Mouse (Mus musculus) spleen, adult 2 months (tissue): ENCODE data around the gene Plekhg3. TPM values are rescaled to one million over a fixed set of nuclear protein-coding genes. Genes with fewer than 3 reads are reported as not detected.

Experiments used
- DNase-seq, 2 experiments: peaks; one replicate each; pipeline versions ENCODE4 v3.0.0 to v3.0.0-alpha.2; 2012 to 2021; ENCODE audit warnings: low spot score in 2 of 2, low read depth in 1 of 2
- H3K27ac ChIP-seq: fragments of 200-500 bp; 2 replicates; pipeline ENCODE4 v1.5.1; 2012; ENCODE audit warnings: low read length, inconsistent platforms; ENCODE audit not compliant: insufficient read depth
- H3K27me3 ChIP-seq: fragments of 200-500 bp; 2 replicates; pipeline ENCODE4 v1.6.1; 2012; ENCODE audit warnings: mild to moderate bottlenecking, moderate library complexity, low read length, inconsistent platforms; ENCODE audit not compliant: control insufficient read depth, insufficient read depth
- H3K36me3 ChIP-seq: fragments of 200-500 bp; 2 replicates; pipeline ENCODE4 v1.6.1; 2012; ENCODE audit warnings: mild to moderate bottlenecking, low read length, inconsistent platforms; ENCODE audit not compliant: control insufficient read depth, insufficient read depth
- H3K4me1 ChIP-seq: fragments of 200-500 bp; 2 replicates; pipeline ENCODE4 v1.6.1; 2011; ENCODE audit warnings: inconsistent platforms; ENCODE audit not compliant: control insufficient read depth, insufficient read depth, insufficient read length
- H3K4me3 ChIP-seq: fragments of 200-500 bp; 2 replicates; pipeline ENCODE4 v1.5.1; 2011; ENCODE audit warnings: mild to moderate bottlenecking, inconsistent platforms; ENCODE audit not compliant: insufficient read depth, insufficient read length; ENCODE audit errors: extremely low read depth
- CTCF ChIP-seq: fragments of 200-500 bp; IDR thresholded peaks from 2 replicates; pipeline ENCODE4 v1.5.1; 2011; ENCODE audit warnings: mild to moderate bottlenecking, inconsistent platforms; ENCODE audit not compliant: insufficient read depth, insufficient read length, insufficient replicate concordance; ENCODE audit errors: extremely low read depth
- POLR2A ChIP-seq: fragments of 200-500 bp; IDR thresholded peaks from 2 replicates; pipeline ENCODE4 v1.6.1; 2011; ENCODE audit warnings: low read depth, low read length, inconsistent platforms
- WGBS: fragments of 180-500 bp; shearing (Covaris S2); methylation state at CpG from one replicate; pipeline ENCODE4 v1.1.7; 2018; 5-methylcytosine and 5-hydroxymethylcytosine counted together
- polyA plus RNA-seq: library from polyadenylated mRNA; depleted of rRNA; stranded (reverse); fragments of >200 nt; gene quantifications from 2 replicates; pipeline ENCODE4 v1.2.3, GENCODE M21; 2012

The Plekhg3 gene
- polyA plus RNA-seq, 1 experiment = 15.3 TPM

GRCm38 (mm10) chr12:76493462-76493861, 37.2 kb upstream of the Plekhg3 start:
- TF ChIP-seq CTCF (no peak), POLR2A (no peak)
- DNase-seq = no peak
- 56% methylated on average over 5 of the region's 5 CpGs for WGBS
- Histone ChIP-seq H3K4me1 (no peaks in the 10 kb centered on the region), H3K4me3 (no peak overlapping the region), H3K27me3 (no peaks in the 10 kb centered on the region), H3K27ac (no peak overlapping the region), H3K36me3 (no peaks in the 10 kb centered on the region)

- 42% methylated on average over 4 of the region's 4 CpGs for WGBS
- H3K4me1 ChIP-seq = no peaks in the 10 kb centered on the region
- TF ChIP-seq CTCF (no peak), POLR2A (no peak)
- H3K27me3 ChIP-seq = no peaks in the 10 kb centered on the region
- no peak overlapping the region for H3K27ac ChIP-seq
- H3K36me3 ChIP-seq = no peaks in the 10 kb centered on the region
- DNase-seq = no peak
- H3K4me3 ChIP-seq = no peak overlapping the region
Observed at GRCm38 (mm10) chr12:76495381-76495780, 35.3 kb upstream of the Plekhg3 start.

- Histone ChIP-seq H3K27ac (no peak overlapping the region), H3K4me3 (no peak overlapping the region), H3K27me3 (no peaks in the 10 kb centered on the region), H3K4me1 (no peaks in the 10 kb centered on the region), H3K36me3 (no peaks in the 10 kb centered on the region)
- TF ChIP-seq POLR2A (no peak), CTCF (peak; percentile 65; the same call in 1 of the 2 replicates)
- WGBS = 30% methylated on average over 12 of the region's 12 CpGs
- DNase-seq = peak; percentile 27 to 47
Observed at GRCm38 (mm10) chr12:76496324-76496723, 34.4 kb upstream of the Plekhg3 start.

- no peaks in the 10 kb centered on the region for H3K27me3 ChIP-seq
- H3K27ac ChIP-seq = no peak overlapping the region
- 86% methylated on average over 9 of the region's 9 CpGs for WGBS
- H3K4me1 ChIP-seq = no peaks in the 10 kb centered on the region
- no peaks in the 10 kb centered on the region for H3K36me3 ChIP-seq
- DNase-seq = no peak
- no peak overlapping the region for H3K4me3 ChIP-seq
- no peak for TF ChIP-seq POLR2A
- TF ChIP-seq CTCF = no peak
Observed at GRCm38 (mm10) chr12:76499276-76499675, 31.4 kb upstream of the Plekhg3 start.

DNA sequence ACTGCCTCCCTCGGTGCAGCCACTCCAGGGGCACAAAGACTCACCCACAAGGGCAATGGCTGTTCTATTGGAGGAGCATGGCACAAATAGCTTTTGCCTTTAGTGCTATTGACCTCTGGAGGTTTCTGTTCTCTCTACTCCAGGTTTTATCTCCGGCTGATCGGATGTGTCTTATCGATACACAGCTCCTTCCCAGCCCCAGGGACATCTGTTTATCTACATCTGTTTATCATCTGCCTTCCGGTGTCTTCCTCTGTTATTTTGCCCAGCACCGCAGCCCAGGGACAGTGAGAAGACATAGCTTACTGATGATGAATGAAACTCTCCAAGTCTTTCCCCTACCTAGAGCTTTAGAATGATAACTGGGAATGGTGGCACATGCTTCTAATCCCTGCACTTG, 30.6 kb upstream of the Plekhg3 start:
- Histone ChIP-seq H3K27me3 (no peaks in the 10 kb centered on the region), H3K4me1 (no peaks in the 10 kb centered on the region), H3K27ac (no peak overlapping the region), H3K4me3 (no peak overlapping the region), H3K36me3 (no peaks in the 10 kb centered on the region)
- DNase-seq = no peak
- 86% methylated on average over 6 of the region's 6 CpGs for WGBS
- no peak for TF ChIP-seq POLR2A
- no peak for TF ChIP-seq CTCF

DNA sequence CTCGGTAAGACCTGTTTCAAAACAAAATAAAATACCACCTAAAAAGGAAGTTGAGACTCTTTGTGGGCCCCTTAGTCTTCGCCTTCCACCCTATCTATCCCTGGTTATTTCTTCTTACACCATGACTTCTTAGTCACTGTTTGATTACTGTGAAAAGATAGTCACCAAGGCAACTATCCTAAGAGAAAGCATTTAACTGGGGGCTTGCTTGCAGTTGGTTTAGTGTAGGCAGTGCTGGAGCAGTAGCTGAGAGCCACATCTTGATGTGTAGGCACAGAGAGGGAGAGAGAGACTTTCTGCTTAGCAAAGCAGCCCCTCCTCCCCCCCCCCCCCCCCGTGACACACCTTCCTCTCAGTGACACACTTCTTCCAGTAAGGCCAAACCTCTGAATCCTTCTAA, 29.8 kb upstream of the Plekhg3 start:
- 42% methylated on average over 3 of the region's 3 CpGs for WGBS
- Histone ChIP-seq H3K4me1 (no peaks in the 10 kb centered on the region), H3K27me3 (no peaks in the 10 kb centered on the region), H3K4me3 (no peak overlapping the region), H3K36me3 (no peaks in the 10 kb centered on the region), H3K27ac (no peak overlapping the region)
- no peak for DNase-seq
- TF ChIP-seq CTCF (no peak), POLR2A (no peak)

DNA sequence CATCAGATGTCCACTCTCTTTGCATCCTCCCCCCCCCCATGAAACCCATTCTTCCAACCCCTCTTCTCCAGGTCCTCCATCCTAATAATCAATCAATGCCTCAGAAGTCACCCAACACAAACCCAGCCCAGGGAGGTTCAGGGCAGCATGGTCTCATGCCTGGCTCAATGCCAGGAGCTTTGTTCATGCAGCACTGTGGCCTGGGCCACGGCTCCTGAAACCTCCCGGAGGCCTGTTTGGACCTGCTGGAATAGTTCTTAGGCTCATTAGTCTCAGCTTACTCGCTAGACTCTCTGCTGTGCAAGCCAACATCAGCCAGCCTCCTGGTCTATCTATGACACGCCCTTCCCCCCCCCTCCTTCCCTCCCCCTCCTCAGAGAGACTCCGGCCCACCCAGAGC, 27.7 kb upstream of the Plekhg3 start:
- Histone ChIP-seq H3K36me3 (no peaks in the 10 kb centered on the region), H3K4me1 (no peaks in the 10 kb centered on the region), H3K27me3 (no peaks in the 10 kb centered on the region), H3K27ac (no peak overlapping the region), H3K4me3 (no peak overlapping the region)
- WGBS = 81% methylated on average over 5 of the region's 5 CpGs
- TF ChIP-seq CTCF (no peak), POLR2A (no peak)
- no peak for DNase-seq
